Mouse (Mus musculus) heart, postnatal 0 days (tissue): ENCODE data around the gene Tmem72. TPM values are rescaled to one million over a fixed set of nuclear protein-coding genes. Genes with fewer than 3 reads are reported as not detected.

ENCODE experiments used
- ATAC-seq: fragments of 200-750 bp; cut with Nextera tagmentation; 2 replicates; pipeline ENCODE4 v1.8.0; 2017; ENCODE audit warnings: low read depth, moderate number of reproducible peaks, moderate library complexity; ENCODE audit not compliant: insufficient read depth
- DNase-seq: peaks from one replicate; pipeline ENCODE4 v3.0.0-alpha.2; 2016; ENCODE audit warnings: low spot score
- H3K27ac ChIP-seq: fragments of 300-500 bp; sonication (generic); 2 replicates; pipeline ENCODE4 v1.5.1; 2014; ENCODE audit warnings: low read depth, mild to moderate bottlenecking
- H3K27me3 ChIP-seq: fragments of 300-500 bp; sonication (generic); 2 replicates; pipeline ENCODE4 v1.6.1; 2014; ENCODE audit warnings: low read length, mixed read lengths; ENCODE audit not compliant: control insufficient read depth, insufficient read depth
- H3K36me3 ChIP-seq: fragments of 300-500 bp; sonication (generic); replicated peaks from 2 replicates; pipeline ENCODE4 v1.6.1; 2014; ENCODE audit warnings: low read length, mixed read lengths; ENCODE audit not compliant: control insufficient read depth, insufficient read depth
- H3K4me1 ChIP-seq: fragments of 300-500 bp; sonication (generic); 2 replicates; pipeline ENCODE4 v1.6.1; 2014; ENCODE audit warnings: antibody characterized with exemption; ENCODE audit not compliant: control insufficient read depth, insufficient read depth
- H3K4me2 ChIP-seq: fragments of 300-500 bp; sonication (generic); 2 replicates; pipeline ENCODE4 v1.6.1; 2014; ENCODE audit warnings: low read depth, mild to moderate bottlenecking, low read length, moderate library complexity
- H3K4me3 ChIP-seq: fragments of 300-500 bp; sonication (generic); 2 replicates; pipeline ENCODE4 v1.5.1; 2014; ENCODE audit warnings: low read depth, low read length
- H3K9ac ChIP-seq: fragments of 300-500 bp; sonication (generic); replicated peaks from 2 replicates; pipeline ENCODE4 v1.6.1; 2014; ENCODE audit warnings: low read depth, low read length, mixed read lengths
- H3K9me3 ChIP-seq: fragments of 300-500 bp; sonication (generic); replicated peaks from 2 replicates; pipeline ENCODE4 v1.6.1; 2016; ENCODE audit warnings: low read length; ENCODE audit not compliant: control insufficient read depth
- CTCF ChIP-seq: IDR thresholded peaks from 2 replicates; pipeline ENCODE4 v1.5.1; 2016; ENCODE audit warnings: antibody characterized with exemption, control low read depth, low read depth
- EP300 ChIP-seq: IDR thresholded peaks from 2 replicates; pipeline ENCODE4 v1.6.1; 2016; ENCODE audit warnings: antibody characterized with exemption, low read depth
- WGBS: fragments of 180-500 bp; shearing (Covaris S2); extraction: QIAGEN DNeasy Blood & Tissue Kit; methylation state at CpG from one replicate; pipeline ENCODE4 v1.1.7; 2014; 5-methylcytosine and 5-hydroxymethylcytosine counted together
- polyA plus RNA-seq: library from polyadenylated mRNA; unstranded; fragments of >200 nt; fragmentation: Nextera tagmentation; extraction: Ambion mirVana; gene quantifications from 2 replicates; pipeline ENCODE4 v1.2.1, GENCODE M21; 2015
- total RNA-seq: library from RNA; depleted of rRNA; stranded (reverse); fragments of >200 nt; gene quantifications from 2 replicates; pipeline ENCODE4 v1.2.3, GENCODE M21; 2014; ENCODE audit warnings: low replicate concordance

The Tmem72 gene
- total and polyA plus RNA-seq, 2 experiments from 2014 or later: 0.05 to 0.15 TPM

- DNase-seq (no peak), ATAC-seq (no peak)
- Histone ChIP-seq H3K9ac (no peak overlapping the region), H3K4me3 (no peak overlapping the region), H3K4me1 (no peaks in the 10 kb centered on the region), H3K4me2 (no peak overlapping the region), H3K9me3 (no peaks in the 10 kb centered on the region), H3K36me3 (no peaks in the 10 kb centered on the region), H3K27me3 (no peaks in the 10 kb centered on the region), H3K27ac (no peak overlapping the region)
- WGBS: 85% methylated on average over 5 of the region's 5 CpGs
- TF ChIP-seq EP300 (no peak), CTCF (no peak)
Measured at GRCm38 (mm10) chr6:116735361-116735760, 18.6 kb upstream of the Tmem72 start.

GRCm38 (mm10) chr6:116733577-116733976, 16.9 kb upstream of the Tmem72 start:
- H3K27ac ChIP-seq: no peak overlapping the region
- H3K4me1 ChIP-seq: no peaks in the 10 kb centered on the region
- TF ChIP-seq CTCF: no peak
- TF ChIP-seq EP300: no peak
- no peaks in the 10 kb centered on the region for H3K36me3 ChIP-seq
- H3K4me3 ChIP-seq: no peak overlapping the region
- H3K9me3 ChIP-seq: no peaks in the 10 kb centered on the region
- no peak overlapping the region for H3K4me2 ChIP-seq
- 67% methylated on average over 4 of the region's 4 CpGs for WGBS
- DNase-seq: no peak
- H3K9ac ChIP-seq: no peak overlapping the region
- ATAC-seq: no peak
- H3K27me3 ChIP-seq: no peaks in the 10 kb centered on the region

- Histone ChIP-seq H3K4me2 (no peak overlapping the region), H3K36me3 (no peaks in the 10 kb centered on the region), H3K27ac (no peak overlapping the region), H3K27me3 (no peaks in the 10 kb centered on the region), H3K4me3 (no peak overlapping the region), H3K9me3 (no peaks in the 10 kb centered on the region), H3K9ac (no peak overlapping the region), H3K4me1 (no peaks in the 10 kb centered on the region)
- no peak for ATAC-seq
- no peak for DNase-seq
- TF ChIP-seq EP300 (no peak), CTCF (no peak)
- WGBS: 75% methylated on average over 12 of the region's 12 CpGs
Measured at GRCm38 (mm10) chr6:116724489-116725160, 7.9 kb upstream of the Tmem72 start.

GRCm38 (mm10) chr6:116718920-116719319, 2.2 kb upstream of the Tmem72 start:
- Histone ChIP-seq H3K27me3 (no peaks in the 10 kb centered on the region), H3K36me3 (no peaks in the 10 kb centered on the region), H3K27ac (0 out of 2 replicates have a peak overlapping the region, but pooled peaks have one; percentile 3), H3K4me1 (peaks cover 24% of the 10 kb centered on the region), H3K9ac (no peak overlapping the region), H3K4me3 (no peak overlapping the region), H3K4me2 (no peak overlapping the region), H3K9me3 (no peaks in the 10 kb centered on the region)
- ATAC-seq (no peak), DNase-seq (no peak)
- 34% methylated on average over 4 of the region's 4 CpGs for WGBS
- TF ChIP-seq EP300 (no peak), CTCF (no peak)

- WGBS: 94% methylated on average over 4 of the region's 4 CpGs
Measured at GRCm38 (mm10) chr6:116718361-116718760, 1.6 kb upstream of the Tmem72 start.

GRCm38 (mm10) chr6:116717851-116718250, 1.1 kb upstream of the Tmem72 start:
- ATAC-seq (no peak), DNase-seq (no peak)
- H3K4me3 ChIP-seq: no peak overlapping the region
- H3K9me3 ChIP-seq: no peaks in the 10 kb centered on the region
- 80% methylated on average over 7 of the region's 7 CpGs for WGBS
- H3K4me1 ChIP-seq: peaks cover 24% of the 10 kb centered on the region
- no peak overlapping the region for H3K4me2 ChIP-seq
- TF ChIP-seq EP300 (no peak), CTCF (no peak)
- H3K27me3 ChIP-seq: no peaks in the 10 kb centered on the region
- no peak overlapping the region for H3K27ac ChIP-seq
- H3K9ac ChIP-seq: no peak overlapping the region
- no peaks in the 10 kb centered on the region for H3K36me3 ChIP-seq

More at GRCm38 (mm10) chr6:116718361-116718760, 1.6 kb upstream of the Tmem72 start:
- H3K36me3 ChIP-seq: no peaks in the 10 kb centered on the region
- no peak for ATAC-seq
- no peak overlapping the region for H3K4me2 ChIP-seq
- no peak overlapping the region for H3K4me3 ChIP-seq
- no peaks in the 10 kb centered on the region for H3K9me3 ChIP-seq
- no peak for DNase-seq
- peaks cover 24% of the 10 kb centered on the region for H3K4me1 ChIP-seq
- H3K27me3 ChIP-seq: no peaks in the 10 kb centered on the region
- TF ChIP-seq CTCF (no peak), EP300 (no peak)
- no peak overlapping the region for H3K27ac ChIP-seq
- no peak overlapping the region for H3K9ac ChIP-seq
